Mouse (Mus musculus): ENCODE measurements around the gene Tarbp2. TPM values are rescaled to one million over a fixed set of nuclear protein-coding genes. Genes with fewer than 3 reads are reported as not detected.

Gene Tarbp2
- polyA plus RNA-seq (2012; ENCODE audit: low replicate concordance), result 79.5 and 91.5 TPM in 2 replicates

GRCm38 (mm10) chr15:102517976-102518858 lies at the start of gene Tarbp2:
Gene Tarbp2 (plus strand): TSS chr15:102518192.

GRCm38 (mm10) chr15:102470183-102470604 lies 47.8 kb upstream of the Tarbp2 start, which contains the start of gene Pcbp2:
Gene Pcbp2 (plus strand): TSS chr15:102470539.

GRCm38 (mm10) chr15:102503447-102503846 lies 14.5 kb upstream of the Tarbp2 start, which contains the start of gene Gm10337:
Gene Gm10337 (plus strand): TSS chr15:102503722.

GRCm38 (mm10) chr15:102516728-102517404 lies 1.1 kb upstream of the Tarbp2 start, which contains the start of gene Map3k12:
Gene Map3k12 (minus strand): TSS chr15:102517064.

GRCm38 (mm10) chr15:102524892-102525485 lies 7.0 kb downstream of the Tarbp2 start, which contains the start of gene Npff:
Gene Npff (minus strand): TSS chr15:102524942.

Other genes starting within 250 kb of the Tarbp2 start
- gene Gm9918, start 247.6 kb upstream of the Tarbp2 start, polyA plus RNA-seq (2012; ENCODE audit: low replicate concordance), result not detected in 2 replicates
- gene Mfsd5, start 238.7 kb upstream of the Tarbp2 start, polyA plus RNA-seq (2012; ENCODE audit: low replicate concordance), result 50.2 and 91.4 TPM in 2 replicates
- gene Espl1, start 221.9 kb upstream of the Tarbp2 start, polyA plus RNA-seq (2012; ENCODE audit: low replicate concordance), result 19.4 and 42.7 TPM in 2 replicates
- 2.9 and 10.3 TPM in 2 replicates for gene Pfdn5, start 192.1 kb upstream of the Tarbp2 start, polyA plus RNA-seq (2012; ENCODE audit: low replicate concordance)
- gene Myg1, start 186.5 kb upstream of the Tarbp2 start, polyA plus RNA-seq (2012; ENCODE audit: low replicate concordance), result 25.7 and 87.7 TPM in 2 replicates
- 29.3 and 184 TPM in 2 replicates for gene Aaas, start 167.4 kb upstream of the Tarbp2 start, polyA plus RNA-seq (2012; ENCODE audit: low replicate concordance)
- not detected in 2 replicates for gene Sp7, start 151.0 kb upstream of the Tarbp2 start, polyA plus RNA-seq (2012; ENCODE audit: low replicate concordance)
- 10.7 and 11.9 TPM in 2 replicates for gene Sp1, start 112.0 kb upstream of the Tarbp2 start, polyA plus RNA-seq (2012; ENCODE audit: low replicate concordance)
- gene Amhr2, start 72.8 kb upstream of the Tarbp2 start, polyA plus RNA-seq (2012; ENCODE audit: low replicate concordance), result not detected in 2 replicates
- 46.5 and 443 TPM in 2 replicates for gene Prr13, start 59.2 kb upstream of the Tarbp2 start, polyA plus RNA-seq (2012; ENCODE audit: low replicate concordance)
- gene Pcbp2, start 47.7 kb upstream of the Tarbp2 start, polyA plus RNA-seq (2012; ENCODE audit: low replicate concordance), result 134 and 647 TPM in 2 replicates
- gene Gm10337, start 14.5 kb upstream of the Tarbp2 start, polyA plus RNA-seq (2012; ENCODE audit: low replicate concordance), result not detected in 2 replicates
- gene Map3k12, start 1.1 kb upstream of the Tarbp2 start, polyA plus RNA-seq (2012; ENCODE audit: low replicate concordance), result 0.99 and 1.2 TPM in 2 replicates
- gene Npff, start 6.8 kb downstream of the Tarbp2 start, polyA plus RNA-seq (2012; ENCODE audit: low replicate concordance), result 0.91 and 1.0 TPM in 2 replicates
- gene Gm28047, start 106.9 kb downstream of the Tarbp2 start, polyA plus RNA-seq (2012; ENCODE audit: low replicate concordance), result 1.6 TPM in 1 of 2 replicates, not detected in the other
- gene Atf7, start 107.3 kb downstream of the Tarbp2 start, polyA plus RNA-seq (2012; ENCODE audit: low replicate concordance), result 12.2 and 15.7 TPM in 2 replicates
- 18.4 and 237 TPM in 2 replicates for gene Atp5g2, start 154.2 kb downstream of the Tarbp2 start, polyA plus RNA-seq (2012; ENCODE audit: low replicate concordance)
- 9.7 and 15.0 TPM in 2 replicates for gene Calcoco1, start 204.0 kb downstream of the Tarbp2 start, polyA plus RNA-seq (2012; ENCODE audit: low replicate concordance)